Mouse (Mus musculus): ENCODE measurements around the gene Fry. TPM values are rescaled to one million over a fixed set of nuclear protein-coding genes. Genes with fewer than 3 reads are reported as not detected.

Gene Fry
- total and polyA plus RNA-seq, 3 experiments: 43.8 to 153 (median 117) TPM

- Histone ChIP-seq H3K9ac (ENCODE audit: low read depth, low read length) (peak overlapping the region; percentile 19), H3K4me1 (ENCODE audit: control insufficient read depth, insufficient read depth, low read length) (peaks cover 10% of the 10 kb centered on the region), H3K36me3 (ENCODE audit: control insufficient read depth, insufficient read depth, low read length) (no peaks in the 10 kb centered on the region), H3K27me3 (ENCODE audit: control insufficient read depth, insufficient read depth, low read length) (no peaks in the 10 kb centered on the region), H3K4me3 (peak overlapping the region; percentile 64), H3K79me2 (replicated peaks; ENCODE audit: control insufficient read depth, insufficient read depth, low read length) (peaks cover 5% of the 10 kb centered on the region), H3K27ac (peak overlapping the region; percentile 79)
- TF ChIP-seq CTCF (IDR thresholded peaks at IDR 0.05): no peak
- TF ChIP-seq POLR2A (IDR thresholded peaks at IDR 0.05; ENCODE audit: insufficient read depth, low read depth, low read length): no peak
- TF ChIP-seq EP300 (IDR thresholded peaks at IDR 0.05; ENCODE audit: insufficient read depth, low read depth, low read length): no peak
- no peak for DNase-seq
- intact Hi-C loops (cut with DNase I): loop anchor here (2.0 kb wide), 1 partner anchor 36 kb away; no protein-coding TSS in a partner anchor
- 11% methylated on average over 6 of the region's 6 CpGs for WGBS
Observed at GRCm38 (mm10) chr5:150196881-150197311, 78.5 kb downstream of the Fry start.

GRCm38 (mm10) chr5:150206749-150207148 lies 88.3 kb downstream of the Fry start:
- intact Hi-C loops (cut with DNase I): no loop called here
- Histone ChIP-seq H3K79me2 (replicated peaks; ENCODE audit: control insufficient read depth, insufficient read depth, low read length) (peaks cover 1% of the 10 kb centered on the region; the same call in 1 of the 2 replicates), H3K4me3 (no peak overlapping the region), H3K4me1 (ENCODE audit: control insufficient read depth, insufficient read depth, low read length) (peaks cover 2% of the 10 kb centered on the region), H3K27me3 (ENCODE audit: control insufficient read depth, insufficient read depth, low read length) (no peaks in the 10 kb centered on the region), H3K36me3 (ENCODE audit: control insufficient read depth, insufficient read depth, low read length) (no peaks in the 10 kb centered on the region), H3K9ac (ENCODE audit: low read depth, low read length) (no peak overlapping the region), H3K27ac (no peak overlapping the region)
- no peak for DNase-seq
- TF ChIP-seq POLR2A (IDR thresholded peaks at IDR 0.05; ENCODE audit: insufficient read depth, low read depth, low read length) (no peak), EP300 (IDR thresholded peaks at IDR 0.05; ENCODE audit: insufficient read depth, low read depth, low read length) (no peak), CTCF (IDR thresholded peaks at IDR 0.05) (peak; percentile 41)
- 91% methylated on average over 6 of the region's 6 CpGs for WGBS

DNA sequence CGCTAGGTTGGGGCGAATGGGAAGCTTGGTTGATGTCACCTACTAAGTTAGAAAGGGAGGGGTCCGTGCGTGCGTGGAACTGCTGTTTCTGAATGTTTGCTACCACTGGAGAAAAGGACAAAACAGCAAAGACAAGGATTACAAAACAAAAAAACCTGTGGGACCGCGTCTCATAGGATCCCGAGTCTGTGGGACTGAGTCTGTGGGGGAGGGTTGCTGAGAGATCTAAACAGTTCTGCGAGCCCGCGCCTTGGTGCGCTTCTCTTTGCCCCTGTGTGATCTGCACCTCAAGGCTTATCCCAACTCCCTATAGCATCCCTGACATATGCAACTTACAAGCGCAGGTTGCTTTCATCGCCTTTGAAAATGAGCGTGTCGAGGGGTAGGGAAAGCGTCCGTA lies 89.2 kb downstream of the Fry start:
- Histone ChIP-seq H3K4me1 (ENCODE audit: control insufficient read depth, insufficient read depth, low read length) (peaks cover under 1% of the 10 kb centered on the region), H3K27me3 (ENCODE audit: control insufficient read depth, insufficient read depth, low read length) (no peaks in the 10 kb centered on the region), H3K4me3 (no peak overlapping the region), H3K79me2 (replicated peaks; ENCODE audit: control insufficient read depth, insufficient read depth, low read length) (peaks cover 1% of the 10 kb centered on the region; the same call in 1 of the 2 replicates), H3K36me3 (ENCODE audit: control insufficient read depth, insufficient read depth, low read length) (no peaks in the 10 kb centered on the region), H3K27ac (no peak overlapping the region), H3K9ac (ENCODE audit: low read depth, low read length) (no peak overlapping the region)
- no peak for DNase-seq
- intact Hi-C loops (cut with DNase I): no loop called here
- WGBS: 64% methylated on average over 18 of the region's 18 CpGs
- TF ChIP-seq POLR2A (IDR thresholded peaks at IDR 0.05; ENCODE audit: insufficient read depth, low read depth, low read length) (no peak), CTCF (IDR thresholded peaks at IDR 0.05) (no peak), EP300 (IDR thresholded peaks at IDR 0.05; ENCODE audit: insufficient read depth, low read depth, low read length) (no peak)

DNA sequence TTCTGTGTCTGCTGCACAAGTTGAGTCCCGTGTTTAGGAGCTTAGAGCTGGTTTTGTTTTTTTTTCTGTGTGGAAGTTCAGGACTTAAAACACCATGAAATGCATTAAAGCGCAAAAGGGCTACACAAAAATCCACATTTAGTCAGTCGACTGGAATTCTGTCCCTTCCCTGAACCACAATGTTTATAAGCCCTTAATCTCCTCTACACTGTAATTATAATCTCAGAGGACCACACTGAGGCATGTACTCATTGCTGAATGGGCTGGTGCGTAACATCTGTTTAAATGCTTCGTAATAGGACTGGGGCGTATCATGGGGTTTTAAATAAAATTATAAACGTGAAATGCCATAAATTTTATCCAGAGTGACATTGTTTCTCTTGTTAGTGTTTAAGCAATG lies 89.6 kb downstream of the Fry start:
- Histone ChIP-seq H3K4me1 (ENCODE audit: control insufficient read depth, insufficient read depth, low read length) (no peaks in the 10 kb centered on the region; the same call in 1 of the 2 replicates), H3K27me3 (ENCODE audit: control insufficient read depth, insufficient read depth, low read length) (no peaks in the 10 kb centered on the region), H3K9ac (ENCODE audit: low read depth, low read length) (no peak overlapping the region), H3K36me3 (ENCODE audit: control insufficient read depth, insufficient read depth, low read length) (no peaks in the 10 kb centered on the region; the same call in 1 of the 2 replicates), H3K79me2 (replicated peaks; ENCODE audit: control insufficient read depth, insufficient read depth, low read length) (0 out of 2 replicates have a peak, but pooled peaks cover 1% of the 10 kb centered on the region), H3K4me3 (no peak overlapping the region), H3K27ac (no peak overlapping the region)
- DNase-seq: no peak
- 55% methylated on average over 7 of the region's 7 CpGs for WGBS
- intact Hi-C loops (cut with DNase I): no loop called here
- no peak for TF ChIP-seq CTCF (IDR thresholded peaks at IDR 0.05)
- no peak for TF ChIP-seq EP300 (IDR thresholded peaks at IDR 0.05; ENCODE audit: insufficient read depth, low read depth, low read length)
- no peak for TF ChIP-seq POLR2A (IDR thresholded peaks at IDR 0.05; ENCODE audit: insufficient read depth, low read depth, low read length)

- 54% methylated on average over 6 of the region's 6 CpGs for WGBS
- H3K27ac ChIP-seq: peak overlapping the region; percentile 64
- H3K9ac ChIP-seq (ENCODE audit: low read depth, low read length): no peak overlapping the region
- intact Hi-C loops (cut with DNase I): loop anchor here (1.0 kb wide), 1 partner anchor 19 kb away; no protein-coding TSS in a partner anchor
- TF ChIP-seq CTCF (IDR thresholded peaks at IDR 0.05) (no peak), EP300 (IDR thresholded peaks at IDR 0.05; ENCODE audit: insufficient read depth, low read depth, low read length) (no peak), POLR2A (IDR thresholded peaks at IDR 0.05; ENCODE audit: insufficient read depth, low read depth, low read length) (no peak)
- no peaks in the 10 kb centered on the region for H3K27me3 ChIP-seq (ENCODE audit: control insufficient read depth, insufficient read depth, low read length)
- H3K4me1 ChIP-seq (ENCODE audit: control insufficient read depth, insufficient read depth, low read length): peaks cover 7% of the 10 kb centered on the region
- H3K36me3 ChIP-seq (ENCODE audit: control insufficient read depth, insufficient read depth, low read length): peaks cover 6% of the 10 kb centered on the region
- peaks cover 7% of the 10 kb centered on the region; the same call in 1 of the 2 replicates for H3K79me2 ChIP-seq (replicated peaks; ENCODE audit: control insufficient read depth, insufficient read depth, low read length)
- peak in 1 of 2 experiments; percentile 23 for DNase-seq
- peak overlapping the region; percentile 22 for H3K4me3 ChIP-seq
Observed at GRCm38 (mm10) chr5:150214081-150214480, 95.6 kb downstream of the Fry start.

DNA sequence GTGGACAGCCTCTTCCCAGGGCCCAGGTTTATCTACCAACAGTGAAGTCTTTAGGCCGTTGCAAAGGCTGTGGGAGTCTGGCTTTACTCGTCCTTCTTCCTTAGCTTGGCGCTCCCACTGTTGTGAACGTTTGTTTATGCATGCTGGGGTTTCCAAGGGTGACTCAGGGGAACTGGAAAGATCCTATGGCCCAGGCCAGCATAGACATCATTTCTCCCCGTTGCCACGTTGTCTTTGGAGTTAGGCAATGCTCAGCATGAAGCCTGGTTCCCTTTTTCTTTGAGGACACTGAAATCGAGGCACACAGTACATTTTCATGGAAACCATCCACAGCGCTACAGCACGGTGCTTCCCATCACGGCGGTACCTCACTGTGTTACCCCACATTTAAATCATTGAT lies 97.6 kb downstream of the Fry start:
- intact Hi-C loops (cut with DNase I): no loop called here
- no peak for TF ChIP-seq EP300 (IDR thresholded peaks at IDR 0.05; ENCODE audit: insufficient read depth, low read depth, low read length)
- TF ChIP-seq POLR2A (IDR thresholded peaks at IDR 0.05; ENCODE audit: insufficient read depth, low read depth, low read length): no peak
- TF ChIP-seq CTCF (IDR thresholded peaks at IDR 0.05): no peak
- DNase-seq: peak in 1 of 2 experiments; percentile 53
- Histone ChIP-seq H3K4me3 (no peak overlapping the region), H3K4me1 (ENCODE audit: control insufficient read depth, insufficient read depth, low read length) (peaks cover 7% of the 10 kb centered on the region), H3K36me3 (ENCODE audit: control insufficient read depth, insufficient read depth, low read length) (peaks cover 6% of the 10 kb centered on the region), H3K9ac (ENCODE audit: low read depth, low read length) (no peak overlapping the region), H3K27ac (no peak overlapping the region; the same call in 1 of the 2 replicates), H3K79me2 (replicated peaks; ENCODE audit: control insufficient read depth, insufficient read depth, low read length) (peaks cover 10% of the 10 kb centered on the region), H3K27me3 (ENCODE audit: control insufficient read depth, insufficient read depth, low read length) (no peaks in the 10 kb centered on the region)
- whole genome bisulfite sequencing: 57% methylated on average over 11 of the region's 11 CpGs
